Mouse (Mus musculus): ENCODE measurements around the gene Mlana. TPM values are rescaled to one million over a fixed set of nuclear protein-coding genes. Genes with fewer than 3 reads are reported as not detected.

Gene Mlana
- polyA plus RNA-seq (2014; fragmentation: Illumina TruSeq; extraction: RNeasy Lipid Tissue Mini Kit (QIAGEN cat#74804); ENCODE audit: low read depth, low replicate concordance): not detected

GRCm38 (mm10) chr19:29697245-29697874, at the start of gene Mlana:
Gene Mlana, plus strand, starts transcription at chr19:29697824.

Other genes with a start within 250 kb of the Mlana start
- gene Ric1, start 175.5 kb upstream of the Mlana start, polyA plus RNA-seq (2014; fragmentation: Illumina TruSeq; extraction: RNeasy Lipid Tissue Mini Kit (QIAGEN cat#74804); ENCODE audit: low read depth, low replicate concordance): 30.9 TPM
- gene Ermp1, start 49.4 kb upstream of the Mlana start, polyA plus RNA-seq (2014; fragmentation: Illumina TruSeq; extraction: RNeasy Lipid Tissue Mini Kit (QIAGEN cat#74804); ENCODE audit: low read depth, low replicate concordance): 107 TPM
- gene 9930021J03Rik, start 108.2 kb downstream of the Mlana start, polyA plus RNA-seq (2014; fragmentation: Illumina TruSeq; extraction: RNeasy Lipid Tissue Mini Kit (QIAGEN cat#74804); ENCODE audit: low read depth, low replicate concordance): 71.8 TPM
- gene Ranbp6, start 115.2 kb downstream of the Mlana start, polyA plus RNA-seq (2014; fragmentation: Illumina TruSeq; extraction: RNeasy Lipid Tissue Mini Kit (QIAGEN cat#74804); ENCODE audit: low read depth, low replicate concordance): 36.0 TPM
- gene Il33, start 227.3 kb downstream of the Mlana start, polyA plus RNA-seq (2014; fragmentation: Illumina TruSeq; extraction: RNeasy Lipid Tissue Mini Kit (QIAGEN cat#74804); ENCODE audit: low read depth, low replicate concordance): 12.5 TPM